Mouse (Mus musculus) urinary bladder, postnatal 4 days (tissue): ENCODE measurements around the gene Agfg2.
A peak's percentile ranks its signal among the peaks of the same experiment; 100 is the strongest.

ENCODE experiments used
- DNase-seq, 2 experiments: peaks; one replicate each; pipeline ENCODE4 v3.0.0; 2021 to 2022; ENCODE audit warnings: low spot score in 2 of 2

The Agfg2 gene

DNA sequence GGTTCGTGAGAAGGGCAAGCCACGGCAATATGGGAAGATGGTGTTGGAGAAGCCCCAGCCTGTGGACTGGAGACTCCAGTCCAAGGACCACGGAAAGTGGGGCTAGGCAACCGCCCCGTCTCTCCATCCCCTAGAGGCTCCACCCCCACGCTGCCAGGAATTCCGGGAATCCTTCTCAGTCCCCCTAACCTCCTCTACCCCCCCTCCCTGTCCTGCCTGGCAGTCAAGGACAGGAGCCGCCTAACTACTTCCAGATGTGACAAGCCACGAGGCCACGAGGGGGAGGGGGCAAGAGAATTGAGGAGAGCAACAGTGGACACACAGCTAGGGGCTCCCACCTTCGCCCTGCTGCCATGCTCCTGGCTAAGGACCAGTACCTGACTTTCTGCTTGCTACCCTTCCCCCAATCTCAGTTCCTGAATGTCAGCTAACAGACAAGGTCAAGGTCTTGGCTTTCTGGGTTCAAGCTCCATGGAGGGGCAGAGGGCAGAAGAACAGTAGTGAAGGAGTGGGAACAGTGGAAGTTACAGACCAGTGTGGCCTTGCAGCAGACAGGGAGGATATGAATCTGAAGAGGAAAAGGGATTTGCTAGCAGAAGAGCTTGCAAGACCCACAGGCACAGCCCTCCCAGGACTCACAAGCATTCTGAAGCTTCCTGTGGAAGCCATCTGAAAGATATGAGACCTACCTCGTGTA, 73.8 kb downstream of the Agfg2 start:
- DNase-seq, result peak; percentile 78 to 82

DNA sequence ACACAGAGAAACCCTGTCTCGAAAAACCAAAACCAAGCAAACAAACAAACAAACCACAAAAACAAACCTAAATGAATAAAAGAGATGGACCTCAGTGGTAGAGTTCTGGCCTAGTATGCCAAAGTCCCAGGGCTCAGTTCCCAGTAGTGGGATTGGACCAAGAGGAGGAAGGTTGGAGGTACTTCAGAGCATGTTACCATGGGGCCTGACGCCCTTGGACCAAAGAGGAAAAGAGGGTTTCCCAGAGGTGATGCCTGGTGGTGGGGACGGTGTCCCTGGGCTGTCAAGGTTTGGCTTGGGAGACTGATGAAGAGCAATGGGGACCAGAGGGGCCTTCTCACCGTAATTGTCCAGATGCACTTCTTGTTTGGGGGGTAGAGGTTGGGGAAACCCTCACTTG, 74.5 kb downstream of the Agfg2 start:
- no peak for DNase-seq

DNA sequence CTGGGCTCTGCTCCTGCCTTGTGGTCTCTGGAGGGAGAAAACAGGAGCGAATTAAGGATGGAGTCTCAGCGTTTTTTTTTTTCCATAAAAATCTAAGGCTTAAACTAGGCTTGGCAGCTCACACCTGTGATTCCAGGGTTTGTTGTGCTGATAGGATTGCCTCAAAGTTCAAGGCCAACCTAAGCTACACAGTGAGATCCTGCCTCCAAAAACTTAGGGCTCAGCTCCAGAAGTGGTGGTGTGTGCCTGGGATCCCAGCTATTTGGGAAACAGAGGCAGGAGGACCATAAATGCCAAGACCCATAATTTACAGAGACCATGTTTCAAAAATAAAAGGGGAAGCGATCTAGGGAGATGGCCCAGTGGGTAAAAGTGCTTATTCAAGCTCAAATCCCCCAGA, 75.2 kb downstream of the Agfg2 start:
- DNase-seq, result no peak

DNA sequence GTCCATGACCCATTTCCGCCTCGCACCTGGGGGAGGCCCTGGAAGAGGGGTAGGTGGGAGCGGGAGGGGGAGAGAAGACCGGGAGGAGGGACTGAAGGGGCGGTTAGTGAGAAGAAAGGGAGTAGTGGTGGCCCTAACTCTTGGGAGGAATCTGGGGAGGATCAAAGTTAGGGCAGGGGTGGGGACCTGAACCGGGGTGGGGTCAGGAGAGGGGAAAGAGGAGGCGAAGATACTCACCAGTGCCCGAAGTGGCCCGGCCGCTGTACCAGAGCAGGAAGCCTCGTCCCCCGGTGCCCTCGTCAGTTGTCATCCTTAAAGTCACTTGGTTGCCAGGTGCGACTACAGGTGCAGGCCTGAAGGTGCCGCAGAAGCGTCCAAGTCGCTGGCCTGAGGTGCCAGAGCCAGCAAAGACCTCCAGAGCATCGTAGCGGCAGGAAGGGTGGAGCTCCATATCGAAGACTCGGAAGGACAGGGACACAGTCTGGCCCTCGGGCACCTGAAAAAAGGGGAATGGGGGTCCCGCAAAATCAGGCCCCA, 75.8 kb downstream of the Agfg2 start:
- no peak for DNase-seq

DNA sequence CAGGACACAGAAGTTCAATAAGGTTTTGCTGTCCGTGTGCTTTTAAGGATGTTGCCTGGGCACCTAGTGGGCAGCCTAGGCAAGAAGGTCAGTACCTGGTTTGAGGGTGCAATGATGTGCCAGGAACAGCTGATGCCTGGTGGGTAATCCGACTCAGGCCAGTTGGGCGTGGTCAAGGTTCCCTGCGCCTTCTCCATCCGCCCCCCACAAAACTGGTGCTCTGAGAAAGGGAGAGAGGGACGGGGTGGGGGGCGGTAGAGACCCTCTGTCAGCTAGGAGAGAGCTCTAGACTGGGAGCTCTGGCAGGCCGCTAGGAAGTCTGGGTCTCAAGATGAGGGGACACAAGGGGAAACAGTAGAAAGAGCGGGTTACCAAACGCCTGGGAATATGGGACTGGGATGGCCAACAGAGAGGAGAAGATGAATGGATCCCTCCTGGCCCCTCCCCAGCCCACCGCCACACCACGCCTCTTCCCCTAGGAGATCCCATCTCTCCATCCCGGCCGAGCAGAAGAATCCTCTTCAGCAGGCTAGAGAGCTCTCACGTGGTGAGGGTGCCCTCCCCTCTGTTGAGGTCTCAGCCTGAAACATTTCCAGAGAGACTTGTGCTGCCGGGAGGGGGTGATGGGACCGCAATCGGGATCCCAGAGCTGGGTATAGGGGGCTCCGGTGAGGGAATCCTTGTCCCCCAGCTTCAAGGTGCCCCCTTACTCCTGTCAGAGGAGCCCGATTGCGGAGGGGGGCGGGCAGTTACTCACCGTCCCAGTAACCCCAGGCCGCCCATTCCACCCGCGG, 76.5 kb downstream of the Agfg2 start:
- DNase-seq, result no peak

DNA sequence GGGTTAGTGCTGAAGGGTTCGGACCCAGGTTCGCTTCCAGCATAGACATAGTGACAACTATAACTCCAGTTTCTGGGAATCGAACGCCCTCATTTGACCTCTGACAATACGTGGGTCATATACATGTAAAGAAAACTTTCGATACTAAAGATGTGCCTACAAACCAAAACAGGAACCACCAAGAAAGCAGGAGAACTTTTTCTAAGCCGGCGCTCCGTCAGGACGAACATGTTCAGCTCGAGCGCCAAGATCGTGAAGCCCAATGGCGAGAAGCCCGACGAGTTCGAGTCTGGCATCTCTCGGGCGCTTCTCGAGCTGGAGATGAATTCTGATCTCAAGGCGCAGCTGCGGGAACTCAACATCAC, 83.2 kb downstream of the Agfg2 start:
- DNase-seq, result no peak

DNA sequence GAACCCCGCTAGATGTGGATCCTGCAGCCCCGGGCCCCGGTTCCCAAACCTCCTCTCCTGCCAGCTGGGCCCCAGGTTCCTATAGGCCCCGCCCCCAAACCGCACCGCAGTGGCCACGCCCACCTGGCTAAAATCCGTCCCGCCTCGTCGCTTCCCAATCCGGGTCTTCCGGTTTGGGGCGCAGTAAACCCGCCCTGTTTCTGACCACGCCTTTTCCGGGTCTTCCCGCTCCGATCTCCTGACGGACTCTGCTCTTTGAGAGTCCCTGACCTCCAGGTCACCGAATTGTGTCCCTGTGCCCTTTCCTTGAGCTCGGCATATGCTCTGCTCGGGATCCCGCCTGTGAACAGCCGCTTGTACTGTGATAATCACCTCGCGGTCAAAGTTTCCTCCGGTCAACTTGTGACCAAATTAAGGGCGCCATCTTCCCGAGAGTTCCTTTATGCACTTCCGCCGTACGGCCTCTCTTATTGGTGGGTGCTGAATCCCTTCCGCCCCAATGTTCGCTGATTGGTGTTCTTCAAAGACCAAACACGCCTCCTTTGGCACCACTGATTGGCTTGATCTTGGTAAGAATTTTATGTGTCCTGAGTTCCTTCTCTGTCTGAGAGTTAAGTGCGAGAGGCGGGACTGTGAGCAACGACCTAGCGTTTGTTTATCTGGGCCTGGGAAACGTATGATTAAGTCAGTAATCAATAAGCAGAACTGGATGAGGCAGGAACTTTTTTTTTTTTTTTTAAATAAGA, 83.7 kb downstream of the Agfg2 start, which contains the start of gene Mospd3:
Gene Mospd3 (minus strand): TSS at position 440 of the 746 bp plus-strand sequence.
- peak; percentile 93 to 97 for DNase-seq
